Mouse (Mus musculus): ENCODE data around the gene Loxl1.
"Not testable (repeated sequence)": the region's sequence is repeated elsewhere in the genome, so short reads cannot be mapped to it uniquely, and the experiment has no call there.

GRCm38 (mm10) chr9:58253805-58254122 lies 59.2 kb downstream of the Loxl1 start:
- TF ChIP-seq POLR2A (IDR thresholded peaks at IDR 0.05; ENCODE audit: insufficient read depth, low read length); CTCF (IDR thresholded peaks at IDR 0.05; ENCODE audit: low read depth, low read length); EP300 (IDR thresholded peaks at IDR 0.05; ENCODE audit: insufficient read depth, low read depth, low read length): not testable (repeated sequence)
